Mouse (Mus musculus) MEL (cell line): ENCODE measurements at regions not wholly inside any gene's neighbourhood (a gene's known extent, or its start where the extent isn't known, plus 50 kb on each side); places are given as distances from the start of the nearest gene placed in this dataset.

ENCODE experiments used
- DNase-seq: peaks from one replicate; pipeline ENCODE4 v3.0.0; 2011; ENCODE audit warnings: low read depth, low spot score
- H3K27ac ChIP-seq: 2 replicates; pipeline ENCODE4 v1.5.1; 2012; ENCODE audit warnings: low read depth, mild to moderate bottlenecking, control low read depth, low read length, moderate library complexity; ENCODE audit not compliant: control insufficient read depth
- H3K27me3 ChIP-seq, 2 experiments: fragments of 150-350 bp in 1 of 2; sonication (generic) in 1 of 2; 2 replicates each; pipeline ENCODE4 v1.6.1; 2012; ENCODE audit warnings: low read length in 2 of 2, mild to moderate bottlenecking in 2 of 2, improper control_type of control experiment in 1 of 2, moderate library complexity in 1 of 2; ENCODE audit not compliant: insufficient read depth in 2 of 2, control insufficient read depth in 1 of 2
- H3K36me3 ChIP-seq, 2 experiments: 2 replicates each; pipeline ENCODE4 v1.6.1; 2012 to 2014; ENCODE audit warnings: low read length in 2 of 2, improper control_type of control experiment in 1 of 2, inconsistent platforms in 1 of 2, mild to moderate bottlenecking in 1 of 2; ENCODE audit not compliant: insufficient read depth in 2 of 2, control insufficient read depth in 1 of 2
- H3K4me1 ChIP-seq, 2 experiments: fragments of 150-350 bp in 1 of 2; sonication (generic) in 1 of 2; 2 replicates each; pipeline ENCODE4 v1.6.1; 2012; ENCODE audit warnings: low read length in 2 of 2, improper control_type of control experiment in 1 of 2, mild to moderate bottlenecking in 1 of 2; ENCODE audit not compliant: insufficient read depth in 2 of 2, control insufficient read depth in 1 of 2
- H3K4me3 ChIP-seq, 2 experiments: fragments of 150-350 bp in 1 of 2; sonication (generic) in 1 of 2; 2 replicates each; pipeline ENCODE4 v1.5.1; 2012; ENCODE audit warnings: low read depth in 2 of 2, low read length in 2 of 2, mild to moderate bottlenecking in 2 of 2, moderate library complexity in 2 of 2, control low read depth in 1 of 2, improper control_type of control experiment in 1 of 2; ENCODE audit not compliant: control insufficient read depth in 1 of 2, insufficient read depth in 1 of 2
- H3K79me2 ChIP-seq: 2 replicates; pipeline ENCODE4 v1.6.1; 2012; ENCODE audit warnings: mild to moderate bottlenecking, low read length, moderate library complexity; ENCODE audit not compliant: control insufficient read depth, poor library complexity, insufficient read depth
- H3K9ac ChIP-seq: 2 replicates; pipeline ENCODE4 v1.6.1; 2012; ENCODE audit warnings: low read depth, mild to moderate bottlenecking, control low read depth, low read length, moderate library complexity; ENCODE audit not compliant: control insufficient read depth, poor library complexity, severe bottlenecking
- H3K9me3 ChIP-seq: fragments of 150-350 bp; sonication (generic); replicated peaks from 2 replicates; pipeline ENCODE4 v1.6.1; 2012; ENCODE audit warnings: mild to moderate bottlenecking, low read length, improper control_type of control experiment, moderate library complexity; ENCODE audit not compliant: insufficient read depth
- CHD2 ChIP-seq: IDR thresholded peaks from 2 replicates; pipeline ENCODE4 v1.6.1; 2011; ENCODE audit warnings: low read length, improper control_type of control experiment
- CTCF ChIP-seq, 3 experiments: IDR thresholded peaks in 2 of 3; conservative IDR thresholded peaks in 1 of 3; 2 replicates each; pipeline ENCODE4 v1.5.1; 2011 to 2012; ENCODE audit warnings: low read length in 3 of 3, low read depth in 2 of 3, mild to moderate bottlenecking in 2 of 3, improper control_type of control experiment in 1 of 3, inconsistent platforms in 1 of 3, mixed read lengths in 1 of 3, moderate library complexity in 1 of 3; ENCODE audit not compliant: control insufficient read depth in 1 of 3, insufficient read depth in 1 of 3, poor library complexity in 1 of 3, severe bottlenecking in 1 of 3
- E2F4 ChIP-seq: IDR thresholded peaks from 2 replicates; pipeline ENCODE4 v1.6.1; 2011; ENCODE audit warnings: low read depth, low read length, improper control_type of control experiment, borderline replicate concordance
- ELF1 ChIP-seq: IDR thresholded peaks from 2 replicates; pipeline ENCODE4 v1.6.1; 2014; ENCODE audit warnings: low read depth, mild to moderate bottlenecking, inconsistent platforms, low read length, improper control_type of control experiment, moderate library complexity
- EP300 ChIP-seq, 2 experiments: IDR thresholded peaks; 2 replicates each; pipeline ENCODE4 v1.6.1; 2011; ENCODE audit warnings: improper control_type of control experiment in 2 of 2, low read length in 2 of 2, low read depth in 1 of 2, mild to moderate bottlenecking in 1 of 2
- ETS1 ChIP-seq: IDR thresholded peaks from 2 replicates; pipeline ENCODE4 v1.6.1; 2012; ENCODE audit warnings: low read depth, mild to moderate bottlenecking, inconsistent platforms, low read length, improper control_type of control experiment, moderate library complexity
- GABPA ChIP-seq: IDR thresholded peaks from 2 replicates; pipeline ENCODE4 v1.6.1; 2012; ENCODE audit warnings: low read depth, mild to moderate bottlenecking, inconsistent platforms, low read length, improper control_type of control experiment, moderate library complexity
- GATA1 ChIP-seq: IDR thresholded peaks from 2 replicates; pipeline ENCODE4 v1.6.1; 2011; ENCODE audit warnings: low read depth, low read length, improper control_type of control experiment
- HCFC1 ChIP-seq: IDR thresholded peaks from 2 replicates; pipeline ENCODE4 v1.6.1; 2012; ENCODE audit warnings: low read depth, mild to moderate bottlenecking, inconsistent platforms, low read length, improper control_type of control experiment, moderate library complexity
- JUND ChIP-seq: IDR thresholded peaks from 2 replicates; pipeline ENCODE4 v1.6.1; 2011; ENCODE audit warnings: low read depth, mild to moderate bottlenecking, improper control_type of control experiment, low read length
- KAT2A ChIP-seq: conservative IDR thresholded peaks from 2 replicates; pipeline ENCODE4 v1.6.1; 2012; ENCODE audit warnings: low read depth, low read length, improper control_type of control experiment, inconsistent platforms
- MAX ChIP-seq: IDR thresholded peaks from 2 replicates; pipeline ENCODE4 v1.6.1; 2011; ENCODE audit warnings: low read length, improper control_type of control experiment
- MEF2A ChIP-seq: IDR thresholded peaks from 2 replicates; pipeline ENCODE4 v1.6.1; 2014; ENCODE audit warnings: low read depth, mild to moderate bottlenecking, inconsistent platforms, low read length, improper control_type of control experiment; ENCODE audit not compliant: poor library complexity, insufficient replicate concordance, severe bottlenecking; ENCODE audit errors: extremely low read depth
- MXI1 ChIP-seq: IDR thresholded peaks from 2 replicates; pipeline ENCODE4 v1.6.1; 2011; ENCODE audit warnings: mild to moderate bottlenecking, low read depth, low read length, improper control_type of control experiment
- MYB ChIP-seq: IDR thresholded peaks from 2 replicates; pipeline ENCODE4 v1.6.1; 2011; ENCODE audit warnings: mild to moderate bottlenecking, low read depth, low read length, improper control_type of control experiment
- NELFE ChIP-seq: IDR thresholded peaks from 2 replicates; pipeline ENCODE4 v1.6.1; 2011; ENCODE audit warnings: low read depth, low read length, improper control_type of control experiment
- POLR2AphosphoS2 ChIP-seq: IDR thresholded peaks from 2 replicates; pipeline ENCODE4 v1.6.1; 2011; ENCODE audit warnings: low read length, improper control_type of control experiment
- POLR2AphosphoS5 ChIP-seq: IDR thresholded peaks from 2 replicates; pipeline ENCODE4 v1.6.1; 2012; ENCODE audit warnings: low read depth, borderline replicate concordance, mild to moderate bottlenecking, inconsistent platforms, low read length, moderate library complexity, mixed read lengths
- RAD21 ChIP-seq: IDR thresholded peaks from 2 replicates; pipeline ENCODE4 v1.6.1; 2011; ENCODE audit warnings: mild to moderate bottlenecking, low read depth, low read length, improper control_type of control experiment
- RCOR1 ChIP-seq: IDR thresholded peaks from 2 replicates; pipeline ENCODE4 v1.6.1; 2012; ENCODE audit warnings: low read depth, mild to moderate bottlenecking, inconsistent platforms, low read length, improper control_type of control experiment
- SMC3 ChIP-seq: IDR thresholded peaks from 2 replicates; pipeline ENCODE4 v1.6.1; 2011; ENCODE audit warnings: low read depth, low read length, improper control_type of control experiment
- TAL1 ChIP-seq: IDR thresholded peaks from 2 replicates; pipeline ENCODE4 v1.6.1; 2012; ENCODE audit warnings: mild to moderate bottlenecking, inconsistent platforms, low read length, moderate library complexity, mixed read lengths
- TBP ChIP-seq: IDR thresholded peaks from 2 replicates; pipeline ENCODE4 v1.8.0; 2011; ENCODE audit warnings: low read depth, low read length, improper control_type of control experiment
- TCF12 ChIP-seq: IDR thresholded peaks from 2 replicates; pipeline ENCODE4 v1.6.1; 2014; ENCODE audit warnings: low read depth, mild to moderate bottlenecking, inconsistent platforms, low read length, improper control_type of control experiment, moderate library complexity
- UBTF ChIP-seq: IDR thresholded peaks from 2 replicates; pipeline ENCODE4 v1.6.1; 2012; ENCODE audit warnings: low read depth, mild to moderate bottlenecking, inconsistent platforms, low read length, improper control_type of control experiment, moderate library complexity, borderline replicate concordance; ENCODE audit not compliant: insufficient read depth
- ZNF384 ChIP-seq: IDR thresholded peaks from 2 replicates; pipeline ENCODE4 v1.6.1; 2012; ENCODE audit warnings: low read depth, mild to moderate bottlenecking, inconsistent platforms, low read length, improper control_type of control experiment

DNA sequence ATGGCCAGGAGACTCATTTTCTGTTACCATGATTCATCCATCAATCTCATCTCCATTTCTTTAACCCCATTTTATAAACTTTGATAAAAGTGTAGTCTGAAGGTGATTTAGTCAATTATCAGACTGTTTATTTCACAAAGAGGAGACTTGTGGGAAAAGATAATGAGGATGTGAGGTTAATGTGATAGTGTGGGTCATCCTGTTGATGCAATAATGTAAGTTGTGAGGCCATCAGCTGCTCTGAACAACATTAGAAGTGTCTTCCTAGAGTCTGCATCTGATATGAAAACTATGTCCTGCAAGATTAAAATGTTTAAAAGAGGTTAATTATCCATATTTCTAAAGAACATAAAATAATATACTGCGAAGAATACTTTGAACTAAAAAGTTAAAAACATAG lies 842.8 kb downstream of the Pcdh17 start:
- no peaks in the 10 kb centered on the region for H3K79me2 ChIP-seq
- DNase-seq, result no peak

DNA sequence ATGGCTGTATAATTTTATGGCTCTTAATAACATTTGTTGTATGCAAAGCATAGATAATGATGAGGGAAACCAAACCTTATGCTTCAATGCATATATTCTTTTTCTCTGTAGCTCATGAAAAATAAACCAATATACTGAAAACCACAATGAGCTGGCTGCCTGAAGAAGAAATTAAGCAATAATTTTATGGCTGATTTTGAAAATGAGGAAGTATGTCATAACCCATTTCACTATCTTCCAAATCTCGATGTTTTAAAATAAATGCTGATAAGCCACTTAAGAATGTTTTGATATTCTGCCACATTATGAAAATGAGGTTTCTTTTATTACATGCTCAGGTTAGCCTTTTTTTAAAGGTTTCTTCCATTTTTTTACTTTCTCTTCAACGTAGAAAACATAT lies 844.1 kb downstream of the Pcdh17 start:
- H3K4me3 ChIP-seq, result no peak overlapping the region
- H3K9ac ChIP-seq, result no peak overlapping the region
- peak; percentile 20 for DNase-seq
- no peaks in the 10 kb centered on the region for H3K79me2 ChIP-seq
- no peaks in the 10 kb centered on the region for H3K27me3 ChIP-seq
- no peak for TF ChIP-seq NELFE
- no peak for TF ChIP-seq RAD21
- no peak for TF ChIP-seq MYB
- TF ChIP-seq HCFC1, result no peak
- TF ChIP-seq KAT2A, result no peak
- TF ChIP-seq RCOR1, result no peak
- TF ChIP-seq TBP, result no peak
- no peak for TF ChIP-seq JUND
- TF ChIP-seq POLR2AphosphoS2, result no peak
- no peak for TF ChIP-seq MAX
- TF ChIP-seq ELF1, result no peak
- TF ChIP-seq ZNF384, result no peak
- peak; percentile 55; the same call in 1 of the 2 replicates for TF ChIP-seq GATA1
- no peak for TF ChIP-seq TAL1
- peak in 1 of 2 experiments; percentile 57; a peak in 1 of 4 replicates for TF ChIP-seq EP300 (IDR thresholded peaks at IDR 0.05; ENCODE audit: low read depth in 1 of 2, low read length in 2 of 2)
- no peak for TF ChIP-seq MEF2A
- H3K36me3 ChIP-seq, result no peaks in the 10 kb centered on the region
- H3K27ac ChIP-seq, result no peak overlapping the region
- H3K4me1 ChIP-seq, result 0 out of 4 replicates have a peak, but pooled peaks cover 0 to 2% of the 10 kb centered on the region in 2 experiments
- no peaks in the 10 kb centered on the region for H3K9me3 ChIP-seq

More for the DNA sequence above, 842.8 kb downstream of the Pcdh17 start:
- Histone ChIP-seq H3K27ac (no peak overlapping the region), H3K4me1 (0 out of 4 replicates have a peak, but pooled peaks cover 0 to 2% of the 10 kb centered on the region in 2 experiments), H3K36me3 (no peaks in the 10 kb centered on the region), H3K4me3 (no peak overlapping the region), H3K9ac (no peak overlapping the region), H3K9me3 (no peaks in the 10 kb centered on the region), H3K27me3 (no peaks in the 10 kb centered on the region)
- TF ChIP-seq NELFE, result no peak
- no peak for TF ChIP-seq POLR2AphosphoS5
- no peak for TF ChIP-seq GABPA
- TF ChIP-seq KAT2A, result no peak
- TF ChIP-seq CHD2, result no peak
- TF ChIP-seq ETS1, result no peak
- TF ChIP-seq MAX, result no peak
- no peak for TF ChIP-seq TBP
- TF ChIP-seq EP300 (IDR thresholded peaks at IDR 0.05; ENCODE audit: low read depth in 1 of 2, low read length in 2 of 2), result no peak
- TF ChIP-seq UBTF, result no peak
- TF ChIP-seq SMC3, result no peak
- no peak for TF ChIP-seq GATA1
- TF ChIP-seq MEF2A, result no peak
- TF ChIP-seq CTCF (IDR thresholded peaks at IDR 0.05 in 2 of 3, conservative IDR thresholded peaks at IDR 0.05 in 1 of 3; ENCODE audit: control insufficient read depth in 1 of 3, insufficient read depth in 1 of 3, low read depth in 2 of 3, low read length in 3 of 3, poor library complexity in 1 of 3, severe bottlenecking in 1 of 3), result no peak
- no peak for TF ChIP-seq RAD21
- TF ChIP-seq TCF12, result no peak
- TF ChIP-seq MXI1, result no peak
- no peak for TF ChIP-seq E2F4
